Mouse (Mus musculus) frontal cortex, postnatal 25 days (tissue): ENCODE data around the gene Mapk11.

ENCODE experiments used
- DNase-seq, 2 experiments: peaks; one replicate each; pipeline ENCODE4 v3.0.0; 2022; ENCODE audit warnings: low spot score in 2 of 2

The Mapk11 gene

DNA sequence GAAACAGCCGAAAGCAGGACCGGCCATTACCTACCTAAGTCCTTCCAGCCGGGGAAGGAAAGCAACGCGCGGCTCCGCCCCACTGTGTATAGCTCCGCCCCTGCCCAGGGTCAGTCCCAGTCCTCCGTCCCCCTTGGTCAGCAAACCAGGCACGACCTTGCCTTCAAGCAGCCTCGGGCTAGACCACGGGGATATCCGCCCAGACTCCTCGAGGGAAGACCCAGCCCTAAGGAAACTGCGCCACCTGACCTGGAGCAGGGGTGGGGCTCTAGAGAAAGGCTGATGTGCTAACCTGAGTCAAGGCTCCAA is 24.4 kb upstream of the Mapk11 start:
- no peak for DNase-seq

DNA sequence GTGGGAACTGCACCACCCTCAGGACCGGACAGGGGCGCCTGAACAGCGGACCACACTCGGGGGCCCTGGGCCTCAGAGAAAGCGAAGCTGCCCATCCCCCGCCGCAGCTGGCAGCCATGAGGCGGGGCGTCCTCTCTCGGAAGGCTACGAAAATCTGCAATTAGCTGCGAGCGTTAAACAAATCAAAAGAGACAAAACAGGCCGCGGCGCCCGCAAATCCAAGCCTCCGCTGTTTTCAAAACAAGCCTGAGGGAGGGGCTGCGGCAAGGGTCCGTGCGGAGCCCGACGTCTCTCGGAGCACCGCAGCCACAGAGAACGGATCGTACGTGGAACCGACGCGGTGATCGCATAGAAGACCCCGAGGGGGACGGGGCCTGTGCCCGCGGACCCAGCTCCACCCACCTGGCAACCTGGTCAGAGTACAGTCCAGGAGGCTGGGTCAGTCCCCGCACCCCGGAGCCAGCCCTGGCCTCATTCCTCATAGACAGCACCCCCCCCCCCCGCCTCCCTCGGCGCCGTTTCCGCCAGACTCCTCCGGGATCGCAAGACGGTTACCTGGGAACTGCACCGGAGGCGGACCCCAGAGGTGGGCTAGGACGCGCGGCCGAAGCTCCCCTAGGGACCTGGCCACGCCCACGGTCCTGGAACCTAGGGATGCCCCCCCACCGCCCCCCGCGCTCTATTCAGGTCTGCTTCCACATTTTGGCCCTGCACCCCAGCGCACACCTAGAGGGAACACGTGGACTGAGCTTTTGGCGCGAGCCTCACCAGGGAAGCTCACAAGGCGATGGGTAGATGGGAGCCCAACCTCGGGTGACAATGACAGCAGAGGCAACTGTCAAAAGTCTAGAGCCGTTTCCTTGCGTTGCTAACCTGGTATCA is 23.8 kb upstream of the Mapk11 start:
- no peak for DNase-seq

DNA sequence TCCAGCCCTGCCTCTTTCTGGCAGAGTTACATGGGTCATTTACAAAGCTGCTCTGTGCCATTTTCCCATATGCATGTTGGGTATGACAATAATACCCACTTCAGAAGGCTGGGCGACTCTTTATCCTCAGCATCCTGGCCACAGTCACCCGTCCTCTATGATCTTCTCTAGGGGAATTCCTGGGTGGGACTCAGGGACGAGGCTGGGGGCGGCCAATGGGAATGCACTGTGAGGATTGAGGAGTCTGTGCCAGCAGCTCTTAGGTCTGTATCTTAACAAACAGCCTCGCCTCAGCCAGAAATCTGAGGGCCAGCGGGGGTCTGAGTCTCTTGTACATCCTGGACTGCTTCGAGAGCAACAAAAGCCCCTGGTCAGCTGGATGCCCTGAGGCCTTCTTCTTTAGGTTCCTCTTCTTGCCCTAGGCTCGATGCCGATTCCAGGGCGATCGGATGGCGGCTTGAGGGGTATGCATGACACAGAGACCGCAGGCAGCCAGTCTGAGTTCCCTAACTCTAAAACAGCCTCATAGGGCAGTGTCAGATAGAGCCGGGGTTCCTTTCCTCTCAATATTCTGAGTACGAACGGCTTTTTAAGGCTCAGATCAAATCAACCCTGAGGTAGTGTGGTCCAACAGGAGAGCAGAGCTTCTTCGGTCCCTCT is 23.0 kb upstream of the Mapk11 start:
- DNase-seq: no peak

DNA sequence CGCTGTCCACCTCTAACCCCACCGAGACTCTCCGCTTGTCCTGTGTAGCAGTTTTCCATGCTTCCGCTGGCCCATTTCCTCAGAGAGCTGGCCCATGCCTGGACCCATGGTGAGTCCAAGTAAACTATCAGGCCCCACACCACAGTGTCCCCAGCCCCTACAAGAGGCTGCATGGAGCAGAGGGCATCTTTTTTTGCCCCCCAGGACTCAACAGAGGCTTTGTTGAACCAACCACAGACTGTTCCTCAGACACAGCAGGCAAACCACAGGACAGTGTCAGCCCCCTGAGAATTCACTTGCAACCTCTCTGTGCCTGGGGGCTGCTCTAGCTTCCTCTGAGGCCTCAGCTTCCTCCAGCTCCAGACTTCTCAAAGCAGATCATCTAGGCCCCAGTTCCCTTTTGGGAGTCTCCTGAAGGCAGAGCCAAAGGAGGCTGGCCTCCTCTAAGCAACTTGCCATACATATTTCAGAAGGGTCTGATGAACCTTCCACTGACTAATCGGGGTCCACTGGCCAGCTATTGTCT is 22.2 kb upstream of the Mapk11 start:
- DNase-seq: no peak

DNA sequence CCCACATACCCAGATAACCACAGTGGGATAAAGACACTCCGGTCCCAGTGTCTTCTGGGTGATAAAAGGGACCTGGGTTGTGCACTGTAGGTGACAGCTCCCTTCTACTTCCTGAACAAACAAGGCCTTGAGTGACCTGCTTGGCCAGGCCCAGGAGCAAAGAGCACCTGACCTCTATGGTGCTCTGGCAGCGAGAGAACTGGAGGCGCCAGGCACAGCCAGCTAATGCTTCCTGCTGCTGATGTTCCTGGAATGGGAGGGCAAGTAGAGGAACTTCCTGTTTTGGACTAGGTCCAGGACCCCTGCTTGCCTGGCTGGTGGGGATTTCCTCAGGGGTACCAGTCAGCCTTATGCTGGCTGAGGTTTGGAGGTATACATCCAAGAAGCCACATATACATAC is 20.7 kb upstream of the Mapk11 start:
- no peak for DNase-seq

DNA sequence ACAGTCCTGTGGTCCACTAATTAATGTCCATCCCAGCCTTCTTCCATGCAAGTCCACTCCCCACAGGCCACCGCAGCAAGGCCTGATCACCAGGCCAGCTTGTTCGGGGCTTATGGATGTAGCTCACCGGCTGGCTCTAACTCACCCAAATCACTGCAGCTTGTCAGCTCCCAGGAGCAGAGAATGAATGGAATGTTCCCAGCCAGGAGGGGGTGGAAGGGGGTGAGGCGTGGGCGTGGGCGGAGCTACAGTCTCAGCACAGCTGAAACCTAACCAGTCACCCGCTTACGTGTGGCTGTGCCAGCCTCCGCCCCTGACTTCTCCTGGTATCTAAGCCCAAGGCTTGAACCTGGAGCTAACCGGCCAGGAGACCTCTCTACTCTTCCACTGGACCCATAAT is 20.0 kb upstream of the Mapk11 start:
- DNase-seq: peak; percentile 50 to 62

DNA sequence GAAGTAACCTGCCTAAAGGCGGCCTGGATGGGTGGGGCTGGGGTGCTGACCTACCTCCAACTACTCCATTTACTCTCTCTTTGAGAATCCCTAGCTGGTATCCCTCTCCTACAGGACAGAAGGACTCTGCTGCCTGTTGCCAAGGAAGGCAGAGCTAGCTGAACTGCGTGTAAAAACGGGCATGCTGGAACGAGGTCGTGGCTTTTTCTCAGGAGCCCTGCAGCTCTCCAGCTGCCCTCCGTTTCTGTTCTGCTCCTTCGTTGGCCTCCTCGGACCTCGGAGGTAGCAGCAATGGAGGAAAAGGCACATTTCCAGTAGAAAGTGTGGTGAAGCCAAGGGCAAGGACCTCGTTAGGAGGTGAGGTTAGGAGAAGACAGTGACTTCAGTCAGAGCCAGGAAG is 19.5 kb upstream of the Mapk11 start:
- no peak for DNase-seq

DNA sequence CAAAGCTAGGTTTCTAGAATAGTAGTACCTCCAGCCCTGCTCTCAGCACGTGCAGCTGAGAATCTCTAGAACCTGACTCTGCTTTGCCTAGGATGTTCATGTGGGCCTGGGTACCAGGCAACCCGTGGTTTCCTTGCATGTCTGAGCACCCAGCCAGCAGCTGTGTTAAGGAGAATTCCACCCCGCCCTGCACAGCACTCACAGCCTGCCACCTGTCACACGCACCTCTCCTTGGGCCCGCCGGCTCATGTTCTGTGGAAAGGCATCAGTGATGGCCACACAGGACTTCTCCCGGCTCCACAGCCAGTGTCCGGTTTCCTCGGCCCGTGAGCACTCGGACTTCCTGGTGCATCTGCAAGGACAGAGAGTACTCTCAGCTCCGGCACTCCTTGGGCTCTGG is 16.1 kb upstream of the Mapk11 start:
- DNase-seq: no peak

DNA sequence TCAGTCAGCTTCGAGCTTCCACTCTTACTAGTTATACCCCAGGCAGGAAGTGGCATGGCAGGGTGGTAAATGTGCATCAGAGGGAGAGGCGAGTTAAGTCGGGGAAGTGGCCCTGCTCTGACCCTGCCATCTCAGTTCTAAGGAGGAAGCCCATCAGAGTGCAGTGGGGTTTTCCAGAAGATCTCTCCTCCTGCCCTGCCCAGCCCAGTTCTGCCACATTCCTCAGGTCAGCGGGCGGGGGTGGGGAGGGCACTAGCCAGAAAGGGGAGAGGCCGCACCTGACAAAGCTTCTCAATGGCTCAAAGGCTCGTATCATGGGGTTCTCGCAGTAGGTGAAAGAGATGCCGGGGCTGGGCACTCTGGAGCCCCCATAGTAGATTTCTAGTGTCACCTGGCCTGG is 12.0 kb upstream of the Mapk11 start:
- DNase-seq: no peak

DNA sequence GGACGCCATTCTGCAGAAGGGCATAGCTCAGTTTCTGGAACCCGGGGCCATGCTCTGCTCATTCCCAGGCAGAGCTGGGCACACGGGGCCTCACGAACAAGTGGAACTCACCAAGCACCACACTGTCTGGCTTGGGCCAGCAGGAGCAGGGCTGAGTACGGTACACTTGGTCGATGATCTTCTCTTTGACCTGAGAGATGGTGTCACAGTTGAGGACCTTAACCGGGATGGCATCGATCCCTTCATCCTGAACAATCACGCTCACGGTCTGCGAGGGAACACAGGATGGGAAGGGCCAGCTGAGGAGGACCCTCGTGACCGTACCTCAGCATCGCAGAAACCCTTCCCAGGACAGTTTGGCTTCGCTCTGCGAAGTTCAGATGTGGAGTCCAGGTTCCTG is 9.1 kb upstream of the Mapk11 start:
- DNase-seq: no peak

DNA sequence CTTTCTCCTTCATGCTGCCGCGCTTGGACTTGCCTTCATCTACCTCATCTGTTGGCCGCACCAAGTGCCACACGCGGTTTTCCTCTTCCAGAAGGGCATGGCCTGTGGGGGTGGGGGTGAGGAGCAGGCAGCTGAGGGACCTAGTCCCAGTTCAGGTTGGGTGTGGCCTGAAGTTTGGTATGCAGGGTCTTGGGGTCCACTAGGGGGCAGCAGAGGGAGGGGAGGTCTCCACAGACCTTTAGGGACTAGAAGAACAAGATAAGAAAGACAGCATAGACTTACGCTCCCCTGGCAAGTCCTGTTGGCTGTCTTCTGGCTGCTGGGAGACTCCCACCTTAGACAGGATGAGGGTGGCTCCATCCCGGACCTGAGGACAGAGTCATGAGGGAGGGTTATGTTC is 8.5 kb upstream of the Mapk11 start:
- DNase-seq: no peak

DNA sequence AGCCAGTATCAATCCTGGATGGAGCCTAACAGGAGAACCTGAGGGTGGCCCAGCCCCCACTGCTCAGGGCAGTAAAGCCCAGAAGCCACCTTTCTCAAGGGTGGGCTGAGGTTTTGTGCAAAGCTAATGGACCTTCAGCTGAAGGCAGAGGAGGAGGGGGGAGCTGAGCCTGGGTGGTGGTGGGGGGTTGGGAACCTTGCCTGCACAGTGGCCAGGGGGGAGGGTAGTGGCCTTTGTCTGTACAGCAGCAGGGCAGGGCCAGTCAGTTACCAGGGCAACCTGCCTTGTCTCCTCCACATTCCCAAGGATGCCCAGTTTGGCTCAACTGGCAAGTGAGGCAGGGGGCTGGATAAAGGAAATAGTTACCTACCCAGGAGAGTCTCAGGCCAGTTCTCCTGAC is 2.9 kb upstream of the Mapk11 start:
- no peak for DNase-seq

DNA sequence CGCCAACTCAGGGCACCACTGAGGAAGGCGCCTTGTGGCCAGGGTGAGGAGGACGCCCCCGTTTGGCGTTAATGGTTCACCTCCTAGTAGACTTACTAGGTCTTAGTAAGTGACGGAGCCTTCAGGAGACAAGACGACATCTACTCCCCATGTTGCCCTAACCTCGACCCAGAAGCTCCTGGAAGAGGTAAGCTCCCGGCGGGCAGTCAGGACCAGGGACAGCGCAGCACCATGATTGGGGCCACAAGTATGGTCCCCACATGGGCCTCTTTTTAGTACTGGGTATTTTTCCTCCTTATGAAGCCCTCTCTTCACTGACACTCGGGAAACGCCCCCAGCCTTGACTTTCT is 588 bp upstream of the Mapk11 start:
- no peak for DNase-seq

DNA sequence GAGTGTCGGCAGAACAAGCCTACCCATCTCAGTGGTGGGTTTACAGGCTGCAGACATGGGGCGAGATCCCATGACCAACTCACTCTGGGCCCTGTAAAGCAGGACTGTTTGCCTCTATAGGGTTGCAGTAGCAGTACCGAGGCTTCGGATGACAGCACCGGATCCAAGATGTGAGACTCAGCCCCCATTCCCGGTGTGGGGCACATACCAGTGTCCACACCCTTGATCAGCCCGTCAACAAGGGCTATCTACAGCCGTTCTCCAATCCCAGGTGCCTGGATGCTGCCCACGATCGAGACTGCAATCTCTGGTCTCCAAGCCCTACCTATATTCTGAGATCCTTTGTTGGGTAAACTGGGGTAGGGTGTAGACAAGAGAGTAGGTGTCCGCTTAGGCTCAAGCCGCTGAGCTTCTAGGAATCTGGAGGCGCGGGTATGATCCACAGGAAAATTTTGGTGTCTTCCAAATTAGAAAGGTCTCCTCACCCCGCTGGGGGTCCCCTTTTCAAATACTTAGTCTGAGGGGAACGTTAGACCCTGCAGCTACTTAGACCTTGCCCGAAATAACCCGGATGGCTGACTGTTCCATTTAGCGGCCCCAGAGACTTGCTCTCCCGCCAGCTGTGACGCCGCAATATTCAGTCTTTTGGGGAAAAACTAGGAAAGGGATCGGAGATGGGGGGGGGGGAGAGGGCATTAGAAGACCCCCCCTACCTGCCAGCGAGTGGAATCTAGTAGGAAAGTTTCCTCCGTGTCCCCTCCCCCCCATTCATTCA is 745 bp downstream of the Mapk11 start:
- no peak for DNase-seq

DNA sequence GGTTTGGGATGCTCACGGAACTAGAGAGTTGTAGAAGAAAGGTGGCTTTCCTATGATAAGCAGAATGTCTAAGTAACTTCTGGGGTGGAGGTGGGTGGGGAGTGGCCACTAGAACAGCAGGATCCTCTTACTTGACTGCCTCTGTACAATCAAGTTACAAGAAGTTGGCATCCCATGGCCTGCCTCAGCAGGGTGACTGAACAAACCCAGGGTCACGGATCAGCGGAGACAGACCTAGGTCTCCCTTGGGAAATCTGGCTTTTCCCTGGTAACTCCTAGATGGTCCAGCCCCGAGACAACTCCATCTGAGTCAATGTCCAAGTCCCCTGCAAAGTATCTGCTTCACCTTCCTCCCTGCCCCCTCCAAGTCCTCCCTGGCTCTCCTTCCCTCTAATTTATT is 1.5 kb downstream of the Mapk11 start:
- DNase-seq: no peak

DNA sequence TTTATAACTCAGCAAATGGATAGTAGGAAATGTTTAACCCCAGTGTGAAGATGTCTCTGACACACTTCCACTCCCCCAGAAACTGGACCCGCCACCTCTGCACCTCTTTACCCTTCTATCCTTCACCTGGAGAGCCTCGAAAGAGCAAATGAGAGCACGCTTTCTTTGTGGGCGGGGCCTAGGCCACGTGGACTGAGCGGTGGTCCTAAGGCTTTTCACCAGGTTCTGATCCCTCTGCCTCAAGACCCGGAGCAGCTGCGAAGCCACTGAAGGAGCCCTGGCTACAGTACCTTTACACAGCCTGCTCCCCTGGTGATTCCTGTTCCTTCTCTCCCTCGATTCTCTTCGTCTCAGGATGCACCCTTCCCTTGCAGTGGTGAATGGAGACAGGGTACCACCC is 2.0 kb downstream of the Mapk11 start:
- DNase-seq: no peak

DNA sequence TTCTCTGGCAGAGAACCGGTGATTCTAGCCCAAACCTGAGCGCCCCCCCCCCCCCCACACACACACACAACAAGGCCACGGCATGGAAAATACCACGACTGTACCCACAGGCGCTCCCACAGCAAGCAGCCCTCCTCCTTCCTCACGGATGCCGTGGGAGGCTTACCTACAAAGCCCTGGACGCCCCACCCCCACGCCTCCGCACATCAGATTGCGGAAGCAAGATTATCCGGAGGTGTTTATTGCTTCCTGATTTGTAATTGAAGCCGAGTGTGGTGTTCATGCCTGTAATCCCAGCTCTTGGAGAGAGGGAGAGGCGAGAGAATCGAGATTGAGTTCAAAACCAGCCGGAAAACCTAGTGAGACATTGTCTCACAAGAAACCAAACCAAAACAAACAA is 2.4 kb downstream of the Mapk11 start:
- no peak for DNase-seq

DNA sequence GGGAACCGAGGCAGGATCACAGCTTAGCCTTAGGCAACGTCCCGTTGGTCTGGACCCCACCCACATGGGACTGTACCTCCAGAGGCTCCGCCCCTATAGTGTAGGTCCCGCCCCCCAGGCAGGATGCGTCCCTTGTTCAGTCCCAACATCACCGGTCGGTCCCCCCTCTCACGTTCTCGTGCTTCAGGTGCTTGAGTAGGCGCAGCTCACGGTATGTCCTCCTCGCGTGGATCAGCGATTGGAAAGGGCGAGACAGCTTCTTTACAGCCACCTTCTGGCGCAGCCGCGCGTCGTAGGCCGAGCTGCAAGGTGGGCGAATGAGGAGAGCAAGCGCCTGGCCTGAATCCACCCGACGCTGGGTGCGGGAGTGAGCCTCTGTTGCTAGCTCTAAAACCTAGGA is 2.9 kb downstream of the Mapk11 start:
- peak; percentile 46 to 50 for DNase-seq

DNA sequence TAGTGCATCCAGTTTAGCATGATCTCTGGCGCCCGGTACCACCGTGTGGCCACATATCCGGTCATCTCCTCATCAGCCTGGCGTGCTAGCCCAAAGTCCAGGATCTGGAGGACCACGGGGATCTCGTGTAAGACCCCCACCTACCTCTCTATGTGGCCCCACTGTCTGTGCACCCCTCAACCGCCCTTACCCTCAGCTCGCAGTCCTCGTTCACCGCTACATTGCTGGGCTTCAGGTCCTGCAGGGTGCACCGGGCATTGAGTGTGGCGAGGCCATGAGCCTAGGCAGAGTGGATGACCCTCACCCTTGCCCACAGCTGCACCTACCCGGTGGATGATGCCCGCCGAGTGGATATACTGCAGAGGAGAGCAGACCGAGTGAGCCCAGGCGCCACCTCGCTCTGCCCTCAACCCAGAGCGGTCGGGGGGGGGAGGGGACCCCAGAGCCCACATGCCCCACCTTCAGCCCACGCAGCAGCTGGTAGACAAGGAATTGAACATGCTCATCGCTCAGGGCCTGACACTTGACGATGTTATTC is 3.5 kb downstream of the Mapk11 start:
- DNase-seq: no peak

DNA sequence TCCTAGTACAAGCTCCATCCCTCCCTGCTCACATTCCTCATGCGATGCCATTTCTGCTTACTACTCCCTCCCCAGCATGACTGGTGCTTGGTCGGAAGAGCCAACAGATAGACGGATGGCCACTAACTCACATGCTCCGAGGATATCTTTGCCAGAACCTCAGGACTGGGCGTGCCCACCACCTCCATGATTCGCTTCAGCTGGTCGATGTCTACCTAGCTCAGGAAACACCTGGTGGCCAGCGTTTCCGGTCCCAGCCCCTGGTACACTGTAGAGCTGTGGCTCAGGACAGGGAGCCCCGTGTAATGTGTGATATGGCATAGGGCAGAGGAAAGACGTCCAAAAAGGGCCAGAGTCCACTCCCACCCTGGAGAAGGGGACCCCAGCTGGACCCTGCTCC is 4.5 kb downstream of the Mapk11 start:
- no peak for DNase-seq

DNA sequence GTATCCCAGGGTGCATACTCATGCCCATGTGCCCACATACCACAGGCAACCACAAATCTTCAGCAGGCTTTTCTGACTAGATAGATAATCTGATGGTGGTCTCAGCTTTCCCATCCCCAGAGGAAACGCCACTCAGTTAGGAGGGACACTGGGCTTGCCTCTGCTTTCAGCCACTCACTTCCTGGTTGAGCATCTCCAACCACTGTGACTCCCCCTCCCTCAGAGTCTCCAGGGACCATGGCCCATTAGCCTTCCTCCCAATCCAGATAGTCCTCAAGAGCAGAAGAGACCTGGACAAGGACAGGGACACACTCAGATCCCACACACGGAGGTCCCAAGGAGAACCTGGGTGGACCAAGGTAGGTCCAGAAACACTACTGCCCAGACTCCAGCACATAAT is 6.3 kb downstream of the Mapk11 start:
- no peak for DNase-seq

DNA sequence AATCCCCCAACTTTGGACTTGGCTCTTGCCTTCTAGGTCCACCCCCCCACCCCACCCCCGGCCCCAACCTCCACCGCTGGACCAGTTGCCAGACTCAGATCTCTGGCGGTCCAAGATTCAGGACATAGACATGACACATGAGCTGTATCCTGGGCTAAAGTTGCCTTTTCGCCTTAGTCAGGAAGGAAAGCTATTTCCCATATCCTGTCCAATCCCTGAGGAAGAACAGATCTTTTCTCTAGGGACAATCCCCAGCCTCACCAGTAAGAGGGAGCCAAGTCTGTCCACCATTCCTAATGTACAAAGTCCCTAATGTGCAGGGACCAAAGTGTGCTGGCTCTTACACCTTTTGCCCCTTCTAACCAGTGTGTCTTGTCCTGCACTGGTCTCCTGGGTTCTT is 7.5 kb downstream of the Mapk11 start:
- DNase-seq: no peak

DNA sequence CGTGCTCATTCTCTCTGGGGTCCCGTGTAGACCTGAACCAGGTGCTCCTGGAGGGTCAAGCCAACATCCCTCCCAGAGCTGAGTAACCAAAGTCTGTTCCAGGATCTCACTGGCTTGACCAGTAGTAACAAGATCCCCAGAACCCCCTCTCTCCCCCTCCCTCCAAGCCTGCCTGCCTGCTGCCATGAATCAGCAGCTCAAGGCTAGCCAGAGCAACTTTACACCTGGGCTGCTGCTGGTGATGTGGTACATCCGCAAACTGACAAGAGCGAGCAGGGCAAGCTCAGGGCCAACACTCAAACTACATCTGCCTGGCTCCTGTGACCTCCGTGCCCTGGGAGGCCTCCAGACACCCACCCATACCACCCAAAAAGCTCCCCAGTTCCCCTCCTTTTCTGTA is 8.0 kb downstream of the Mapk11 start:
- no peak for DNase-seq
